Mouse (Mus musculus): ENCODE measurements around the gene Cenpm. TPM values are rescaled to one million over a fixed set of nuclear protein-coding genes. Genes with fewer than 3 reads are reported as not detected.

Gene Cenpm
- polyA plus RNA-seq (2012; rRNA removed), result 9.2 and 10.9 TPM in 2 replicates

DNA sequence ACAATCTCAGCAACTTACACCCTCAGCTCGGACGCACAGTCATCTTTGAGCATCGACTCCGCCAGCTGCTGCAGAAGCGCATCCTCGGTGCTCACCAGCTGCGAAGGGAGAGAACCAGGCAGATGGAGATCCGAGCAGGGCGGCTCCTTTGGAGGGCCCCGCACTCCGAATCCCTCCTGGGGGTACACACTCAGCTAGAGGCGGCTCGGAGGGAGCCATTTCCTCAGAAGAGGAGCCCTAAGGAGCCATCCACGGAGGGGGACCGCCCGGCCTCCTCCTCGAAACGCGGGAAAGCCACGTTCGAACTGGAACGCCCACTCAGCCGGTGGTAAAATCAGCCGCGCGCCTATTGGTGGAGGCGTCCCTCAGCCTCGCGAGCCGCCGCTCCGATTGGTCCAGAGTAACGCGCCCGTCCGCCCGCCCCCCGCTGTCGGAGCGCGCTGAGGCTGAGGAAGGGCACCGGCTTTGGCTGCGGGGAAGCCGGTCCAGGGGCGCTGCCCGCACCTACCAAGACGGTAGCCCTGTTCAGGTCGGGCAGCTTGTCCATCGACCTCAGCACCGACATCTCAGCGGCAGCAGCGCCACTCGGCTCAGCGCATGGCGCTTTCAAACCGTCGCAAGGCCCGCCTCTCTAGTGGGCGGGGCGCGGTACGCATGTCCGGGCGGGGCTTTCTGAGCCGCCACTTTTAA is at the start of gene Cenpm:
TSS of gene Cenpm (minus strand) at position 634 of the 690 bp plus-strand sequence.

GRCm38 (mm10) chr15:82274593-82274926 is 30.0 kb upstream of the Cenpm start, which contains the start of gene Sept3:
Gene Sept3, plus strand, starts transcription at chr15:82274893.

GRCm38 (mm10) chr15:82252097-82252496 is 7.5 kb upstream of the Cenpm start, which contains the start of gene 1500009C09Rik:
Gene 1500009C09Rik, plus strand, starts transcription at chr15:82252397.

DNA sequence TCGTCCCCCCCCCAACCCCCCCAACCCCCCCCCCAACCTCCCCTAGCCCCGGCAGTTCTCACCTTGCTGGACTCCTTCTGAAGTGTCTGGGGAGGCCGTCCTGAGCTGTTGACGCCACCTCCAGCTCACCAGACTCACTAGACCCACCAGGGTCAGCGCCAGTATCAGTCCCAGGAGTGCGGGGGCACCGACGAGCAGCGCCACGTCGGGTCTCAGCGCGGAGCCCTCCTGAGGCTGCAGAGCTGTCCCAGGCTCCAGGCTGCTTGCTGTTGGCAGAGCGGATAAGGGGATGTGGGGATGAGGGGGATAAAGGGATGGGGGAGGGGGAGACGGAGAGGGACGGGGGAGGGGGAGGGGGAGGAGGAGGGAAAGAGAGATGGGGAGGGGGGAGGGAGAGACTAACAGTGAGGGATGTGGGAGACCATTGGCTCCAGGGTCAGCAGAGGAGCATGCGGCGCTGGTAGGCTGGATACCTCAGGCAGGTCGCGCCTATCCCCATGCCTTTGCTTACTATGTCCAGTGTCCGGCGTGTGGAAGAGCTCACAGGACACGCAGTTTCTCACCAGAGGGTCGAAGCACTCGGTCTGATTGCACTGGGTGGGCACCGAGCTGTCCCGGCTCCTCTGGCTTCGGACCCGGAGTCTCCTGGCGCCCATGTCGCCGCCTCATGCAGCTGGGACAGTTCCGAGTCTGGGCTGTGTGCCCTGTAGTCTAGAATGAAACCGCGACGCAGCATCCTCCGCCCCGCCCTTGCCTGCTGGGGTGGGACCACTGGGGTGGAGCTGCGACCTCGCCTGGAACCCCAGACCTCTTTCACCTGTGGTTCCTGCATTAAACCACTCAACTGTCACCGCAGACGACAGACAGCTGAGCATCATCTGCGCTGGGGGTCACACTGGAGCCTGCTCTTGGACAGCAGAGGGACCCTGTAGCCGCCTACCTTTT is 20.6 kb downstream of the Cenpm start, which contains the start of gene Tnfrsf13c:
TSS of gene Tnfrsf13c (minus strand) at position 713 of the 945 bp plus-strand sequence.

GRCm38 (mm10) chr15:82212752-82213063 is 31.8 kb downstream of the Cenpm start, which contains the start of gene Shisa8:
Gene Shisa8, minus strand, starts transcription at chr15:82212815.

Other genes starting within 250 kb of the Cenpm start
- gene Desi1, start 210.9 kb downstream of the Cenpm start, polyA plus RNA-seq (2012; rRNA removed), result 12.0 and 12.1 TPM in 2 replicates
- gene Snu13, start 197.2 kb downstream of the Cenpm start, polyA plus RNA-seq (2012; rRNA removed), result 53.1 TPM in 2 replicates
- not detected in 2 replicates for gene 4930407I10Rik, start 185.6 kb downstream of the Cenpm start, polyA plus RNA-seq (2012; rRNA removed)
- gene Mei1, start 174.8 kb downstream of the Cenpm start, polyA plus RNA-seq (2012; rRNA removed), result not detected in 2 replicates
- 4.2 and 4.4 TPM in 2 replicates for gene Ccdc134, start 116.8 kb downstream of the Cenpm start, polyA plus RNA-seq (2012; rRNA removed)
- gene Srebf2, start 97.6 kb downstream of the Cenpm start, polyA plus RNA-seq (2012; rRNA removed), result 24.5 and 28.5 TPM in 2 replicates
- gene Shisa8, start 31.9 kb downstream of the Cenpm start, polyA plus RNA-seq (2012; rRNA removed), result 0.12 TPM in 2 replicates
- gene Tnfrsf13c, start 20.4 kb downstream of the Cenpm start, polyA plus RNA-seq (2012; rRNA removed), result 1.4 and 2.6 TPM in 2 replicates
- not detected in 2 replicates for gene 1500009C09Rik, start 7.6 kb upstream of the Cenpm start, polyA plus RNA-seq (2012; rRNA removed)
- gene Sept3, start 30.1 kb upstream of the Cenpm start, polyA plus RNA-seq (2012; rRNA removed), result 0.05 and 0.06 TPM in 2 replicates
- 0.04 and 0.05 TPM in 2 replicates for gene Wbp2nl, start 54.2 kb upstream of the Cenpm start, polyA plus RNA-seq (2012; rRNA removed)
- gene Naga, start 94.2 kb upstream of the Cenpm start, polyA plus RNA-seq (2012; rRNA removed), result 45.1 and 48.9 TPM in 2 replicates
- gene Pheta2, start 94.2 kb upstream of the Cenpm start, polyA plus RNA-seq (2012; rRNA removed), result 10.9 and 11.4 TPM in 2 replicates
- gene Smdt1, start 94.2 kb upstream of the Cenpm start, polyA plus RNA-seq (2012; rRNA removed), result 86.6 and 90.5 TPM in 2 replicates
- 479 and 545 TPM in 2 replicates for gene Ndufa6, start 109.6 kb upstream of the Cenpm start, polyA plus RNA-seq (2012; rRNA removed)
- 45.3 and 51.9 TPM in 2 replicates for gene Cyp2d22, start 135.5 kb upstream of the Cenpm start, polyA plus RNA-seq (2012; rRNA removed)
- 0.31 and 0.43 TPM in 2 replicates for gene Cyp2d11, start 149.3 kb upstream of the Cenpm start, polyA plus RNA-seq (2012; rRNA removed)
- gene Cyp2d10, start 162.4 kb upstream of the Cenpm start, polyA plus RNA-seq (2012; rRNA removed), result 139 and 151 TPM in 2 replicates
- 64.7 and 68.7 TPM in 2 replicates for gene Cyp2d9, start 188.7 kb upstream of the Cenpm start, polyA plus RNA-seq (2012; rRNA removed)